Mouse (Mus musculus): Measurements from ENCODE around the gene Vmn1r219. TPM values are rescaled to one million over a fixed set of nuclear protein-coding genes. Genes with fewer than 3 reads are reported as not detected.
"Not testable (repeated sequence)": the region's sequence is repeated elsewhere in the genome, so short reads cannot be mapped to it uniquely, and the experiment has no call there.

The Vmn1r219 gene
- polyA plus RNA-seq, 1 experiment from 2014 or later = not detected

DNA sequence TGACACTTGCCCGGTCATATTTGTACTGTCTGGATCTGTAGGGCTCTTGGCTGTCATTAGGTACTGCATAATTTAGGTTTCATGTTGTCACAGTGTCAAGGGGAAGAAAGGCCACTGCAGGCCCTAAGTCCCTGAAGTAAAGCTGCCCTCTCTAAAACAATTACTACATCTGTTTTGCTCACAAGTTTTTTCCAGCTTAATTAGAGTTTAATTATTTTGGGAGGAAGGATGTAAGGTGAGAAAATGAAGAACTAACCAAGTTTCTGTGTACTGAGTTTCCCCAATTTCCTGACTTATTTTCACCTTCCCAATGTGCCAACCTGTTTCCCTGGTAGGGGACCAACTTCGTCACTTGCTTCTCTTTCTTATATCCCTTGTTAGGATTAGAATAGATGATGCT is 28.8 kb downstream of the Vmn1r219 start, which contains the start of gene Vmn1r220:
Vmn1r220 (minus strand) TSS at position 101 of the 400 bp plus-strand sequence.
- Histone ChIP-seq H3K36me3 (ENCODE audit: insufficient read depth, low read length) (no peaks in the 10 kb centered on the region), H3K4me1 (ENCODE audit: insufficient read depth, low read depth, low read length) (no peaks in the 10 kb centered on the region), H3K4me2 (replicated peaks; ENCODE audit: low read depth, low read length) (no peak within 1 kb of the TSS), H3K27me3 (replicated peaks; ENCODE audit: insufficient read depth, low read length) (no peaks in the 10 kb centered on the region), H3K27ac (ENCODE audit: low read length) (no peak within 1 kb of the TSS), H3K4me3 (ENCODE audit: low read depth, low read length) (no peak within 1 kb of the TSS), H3K9me3 (ENCODE audit: low read length) (no peaks in the 10 kb centered on the region), H3K9ac (replicated peaks; ENCODE audit: low read depth) (no peak within 1 kb of the TSS)
- WGBS = 80% methylated on average over 2 of the region's 2 CpGs
- DNase-seq (ENCODE audit: low spot score) = no peak
- ATAC-seq = no peak
- no peak for TF ChIP-seq EP300 (IDR thresholded peaks at IDR 0.05)
- TF ChIP-seq CTCF (IDR thresholded peaks at IDR 0.05) = no peak

DNA sequence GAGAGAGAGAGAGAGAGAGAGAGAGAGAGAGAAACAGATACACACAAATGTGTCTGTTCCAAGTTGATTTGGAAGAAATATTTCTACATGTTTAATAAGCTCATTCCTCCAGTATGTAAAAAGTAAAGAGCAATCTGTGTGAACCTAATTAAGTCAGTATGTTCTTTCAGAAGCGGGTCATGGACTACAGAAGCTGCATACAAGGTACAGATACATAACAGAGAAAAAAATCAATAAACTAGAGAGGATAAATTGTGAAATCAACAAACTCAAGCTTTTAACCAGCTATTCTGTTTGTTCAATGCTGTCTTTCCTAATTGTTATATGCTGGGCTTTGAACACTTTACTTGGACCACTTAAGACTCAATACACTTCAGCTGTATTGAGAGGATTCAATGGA is 44.8 kb downstream of the Vmn1r219 start:
- H3K4me3 ChIP-seq (ENCODE audit: low read depth, low read length); H3K4me1 ChIP-seq (ENCODE audit: insufficient read depth, low read depth, low read length); H3K4me2 ChIP-seq (replicated peaks; ENCODE audit: low read depth, low read length); ATAC-seq; H3K27ac ChIP-seq (ENCODE audit: low read length); H3K27me3 ChIP-seq (replicated peaks; ENCODE audit: insufficient read depth, low read length); H3K9ac ChIP-seq (replicated peaks; ENCODE audit: low read depth); H3K9me3 ChIP-seq (ENCODE audit: low read length); DNase-seq (ENCODE audit: low spot score); H3K36me3 ChIP-seq (ENCODE audit: insufficient read depth, low read length): not testable (repeated sequence)
- WGBS = 72% methylated on average over 1 of the region's 1 CpGs

DNA sequence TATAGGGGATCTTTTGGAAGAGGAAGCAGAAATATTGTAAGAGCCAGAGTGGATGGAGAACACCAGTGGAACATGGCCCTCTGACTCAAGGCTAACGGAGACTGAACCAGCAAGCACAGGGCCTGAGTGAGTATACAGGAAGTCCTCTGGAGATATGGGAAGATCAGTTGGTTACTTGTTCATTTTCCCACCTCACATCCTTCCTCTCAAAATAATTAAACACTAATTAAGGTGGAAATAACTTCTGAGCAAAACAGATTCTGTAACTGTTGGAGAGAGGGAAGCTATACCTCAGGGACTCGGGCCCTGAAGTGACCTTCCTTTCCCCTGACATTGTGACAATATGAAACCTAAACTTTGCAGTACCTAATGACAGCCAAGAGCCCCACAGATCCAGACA is 54.7 kb downstream of the Vmn1r219 start, which contains the start of gene Vmn1r221:
Vmn1r221 (plus strand) TSS at position 301 of the 400 bp plus-strand sequence.
- H3K36me3 ChIP-seq (ENCODE audit: insufficient read depth, low read length); H3K9ac ChIP-seq (replicated peaks; ENCODE audit: low read depth); H3K27ac ChIP-seq (ENCODE audit: low read length); H3K4me1 ChIP-seq (ENCODE audit: insufficient read depth, low read depth, low read length); ATAC-seq; H3K27me3 ChIP-seq (replicated peaks; ENCODE audit: insufficient read depth, low read length); DNase-seq (ENCODE audit: low spot score); H3K9me3 ChIP-seq (ENCODE audit: low read length); H3K4me3 ChIP-seq (ENCODE audit: low read depth, low read length); H3K4me2 ChIP-seq (replicated peaks; ENCODE audit: low read depth, low read length): not testable (repeated sequence)
- WGBS = 83% methylated on average over 2 of the region's 2 CpGs

Other genes starting within 250 kb of the Vmn1r219 start
- gene Vmn1r213, start 151.7 kb upstream of the Vmn1r219 start, polyA plus RNA-seq (2015; fragmentation: Nextera tagmentation; extraction: Ambion mirVana) = not detected in 2 replicates
- not detected in 2 replicates for gene Vmn1r214, start 128.9 kb upstream of the Vmn1r219 start, polyA plus RNA-seq (2015; fragmentation: Nextera tagmentation; extraction: Ambion mirVana)
- not detected in 2 replicates for gene Vmn1r215, start 91.3 kb upstream of the Vmn1r219 start, polyA plus RNA-seq (2015; fragmentation: Nextera tagmentation; extraction: Ambion mirVana)
- gene Vmn1r217, start 41.1 kb upstream of the Vmn1r219 start, polyA plus RNA-seq (2015; fragmentation: Nextera tagmentation; extraction: Ambion mirVana) = not detected in 2 replicates
- not detected in 2 replicates for gene Vmn1r218, start 26.2 kb upstream of the Vmn1r219 start, polyA plus RNA-seq (2015; fragmentation: Nextera tagmentation; extraction: Ambion mirVana)
- not detected in 2 replicates for gene Vmn1r220, start 28.7 kb downstream of the Vmn1r219 start, polyA plus RNA-seq (2015; fragmentation: Nextera tagmentation; extraction: Ambion mirVana)
- not detected in 2 replicates for gene Vmn1r221, start 54.8 kb downstream of the Vmn1r219 start, polyA plus RNA-seq (2015; fragmentation: Nextera tagmentation; extraction: Ambion mirVana)
- gene Vmn1r222, start 76.6 kb downstream of the Vmn1r219 start, polyA plus RNA-seq (2015; fragmentation: Nextera tagmentation; extraction: Ambion mirVana) = not detected in 2 replicates
- not detected in 2 replicates for gene Vmn1r223, start 87.8 kb downstream of the Vmn1r219 start, polyA plus RNA-seq (2015; fragmentation: Nextera tagmentation; extraction: Ambion mirVana)
- gene Zfp322a, start 209.9 kb downstream of the Vmn1r219 start, polyA plus RNA-seq (2015; fragmentation: Nextera tagmentation; extraction: Ambion mirVana) = 27.1 and 30.9 TPM in 2 replicates